In the genomic region with DNA sequence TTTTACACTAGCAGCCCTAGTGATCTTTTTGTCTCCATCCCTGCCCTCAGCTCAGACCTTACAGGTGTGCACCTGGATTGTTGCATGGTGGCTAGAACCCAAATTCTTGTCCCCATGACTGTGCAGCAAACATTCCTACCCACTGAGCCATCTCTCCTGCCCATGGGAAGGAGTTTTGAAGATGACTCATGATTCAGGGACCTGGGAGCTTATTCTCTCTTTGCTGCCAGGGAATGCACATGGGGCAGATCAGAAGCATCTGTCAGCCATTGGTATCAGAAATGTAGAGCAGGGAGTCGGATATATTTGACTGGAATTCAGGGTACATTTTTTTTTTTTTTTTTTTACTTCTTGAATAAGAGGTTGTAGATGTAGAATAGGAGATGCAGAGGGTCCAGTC, we compare ENCODE assay signal across 21 mouse cellular contexts.
"Had no signal": no experiment of that assay in that cellular context is flagged by ENCODE, and none has a peak within 500 bp of the region (broad histone marks: within the 10 kb centered on the region; RNA-seq: fewer than 3 reads in every experiment).

No protein-coding gene starts in this region.

- H3K27ac ChIP-seq: kidney, embryonic 15.5 days; limb, embryonic 10.5 days; limb, embryonic 13.5 days; liver, embryonic 12.5 days; liver, embryonic 15.5 days; lung, embryonic 15.5 days; stomach, embryonic 15.5 days had no signal

- H3K27me3 ChIP-seq: lung, embryonic 15.5 days; stomach, embryonic 15.5 days had no signal

- ATAC-seq: liver, embryonic 12.5 days had no signal

- H3K36me3 ChIP-seq: kidney, embryonic 15.5 days; limb, embryonic 10.5 days; limb, embryonic 13.5 days; liver, embryonic 12.5 days; liver, embryonic 15.5 days; lung, embryonic 15.5 days; stomach, embryonic 15.5 days had no signal

- H3K9ac ChIP-seq: kidney, embryonic 15.5 days; limb, embryonic 13.5 days; liver, embryonic 12.5 days; liver, embryonic 15.5 days; lung, embryonic 15.5 days; stomach, embryonic 15.5 days had no signal

- H3K4me1 ChIP-seq: liver, embryonic 12.5 days; liver, embryonic 15.5 days; lung, embryonic 15.5 days; stomach, embryonic 15.5 days had no signal

- H3K4me2 ChIP-seq: kidney, embryonic 15.5 days; limb, embryonic 13.5 days; liver, embryonic 12.5 days; liver, embryonic 15.5 days; lung, embryonic 15.5 days; midbrain, embryonic 11.5 days; stomach, embryonic 15.5 days had no signal

- H3K4me3 ChIP-seq: kidney, embryonic 15.5 days; limb, embryonic 10.5 days; limb, embryonic 13.5 days; liver, embryonic 12.5 days; liver, embryonic 15.5 days; lung, embryonic 15.5 days; megakaryocyte, embryonic 14.5 days; stomach, embryonic 15.5 days had no signal

- H3K9me3 ChIP-seq: kidney, embryonic 15.5 days; limb, embryonic 10.5 days; limb, embryonic 13.5 days; liver, embryonic 12.5 days; liver, embryonic 15.5 days; lung, embryonic 15.5 days; megakaryocyte, embryonic 14.5 days; stomach, embryonic 15.5 days had no signal

- DNase-seq: kidney, adult 11 months; kidney, adult 8-10 months; kidney, postnatal 10 days; kidney, postnatal 36 days; liver; lung, adult 18-20 months; lung, postnatal 10 days; lung, postnatal 36 days; midbrain, embryonic 14.5 days; right cerebral cortex, postnatal 25 days; spleen, adult 18-20 months; thymus, postnatal 25 days had no signal
